Mouse (Mus musculus) heart, embryonic 15.5 days (tissue): ENCODE measurements around the gene Znhit2. TPM values are rescaled to one million over a fixed set of nuclear protein-coding genes. Genes with fewer than 3 reads are reported as not detected.

Experiments
- ATAC-seq: fragments of 200-750 bp; cut with Nextera tagmentation; replicated peaks from 2 replicates; pipeline ENCODE4 v1.8.0; 2017; ENCODE audit warnings: low read depth, moderate TSS enrichment; ENCODE audit not compliant: insufficient number of reproducible peaks, insufficient read depth, low FRiP score
- H3K27ac ChIP-seq: fragments of 300-500 bp; sonication (generic); 2 replicates; pipeline ENCODE4 v1.5.1; 2015; ENCODE audit warnings: mild to moderate bottlenecking, inconsistent platforms
- H3K27me3 ChIP-seq: fragments of 300-500 bp; sonication (generic); 2 replicates; pipeline ENCODE4 v1.6.1; 2015; ENCODE audit warnings: inconsistent platforms
- H3K36me3 ChIP-seq: fragments of 300-500 bp; sonication (generic); 2 replicates; pipeline ENCODE4 v1.6.1; 2015; ENCODE audit warnings: mild to moderate bottlenecking, inconsistent platforms
- H3K4me1 ChIP-seq: fragments of 300-500 bp; sonication (generic); replicated peaks from 2 replicates; pipeline ENCODE4 v1.6.1; 2015; ENCODE audit warnings: inconsistent platforms
- H3K4me2 ChIP-seq: fragments of 300-500 bp; sonication (generic); 2 replicates; pipeline ENCODE4 v1.6.1; 2015; ENCODE audit warnings: inconsistent platforms, mild to moderate bottlenecking, moderate library complexity
- H3K4me3 ChIP-seq: fragments of 300-500 bp; sonication (generic); 2 replicates; pipeline ENCODE4 v1.5.1; 2015; ENCODE audit warnings: mild to moderate bottlenecking, inconsistent platforms
- H3K9ac ChIP-seq: fragments of 300-500 bp; sonication (generic); 2 replicates; pipeline ENCODE4 v1.6.1; 2015; ENCODE audit warnings: mild to moderate bottlenecking, inconsistent platforms
- H3K9me3 ChIP-seq: fragments of 300-500 bp; sonication (generic); replicated peaks from 2 replicates; pipeline ENCODE4 v1.6.1; 2016; ENCODE audit warnings: inconsistent platforms
- WGBS: fragments of 180-500 bp; shearing (Covaris S2); methylation state at CpG from one replicate; pipeline ENCODE4 v1.1.7; 2015; ENCODE audit warnings: mixed read lengths; 5-methylcytosine and 5-hydroxymethylcytosine counted together
- polyA plus RNA-seq: library from polyadenylated mRNA; unstranded; fragments of >200 nt; fragmentation: Nextera tagmentation; extraction: Ambion mirVana; gene quantifications from 2 replicates; pipeline ENCODE4 v1.2.1, GENCODE M21; 2015

Znhit2 gene
- polyA plus RNA-seq, 1 experiment from 2014 or later = 19.3 TPM

GRCm38 (mm10) chr19:6047154-6047898, 13.7 kb upstream of the Znhit2 start:
- H3K36me3 ChIP-seq = peaks cover 44% of the 10 kb centered on the region
- H3K9ac ChIP-seq = peak overlapping the region; percentile 84
- no peaks in the 10 kb centered on the region for H3K9me3 ChIP-seq
- no peaks in the 10 kb centered on the region for H3K27me3 ChIP-seq
- 2% methylated on average over 37 of the region's 44 CpGs for WGBS
- peak overlapping the region; percentile 93 for H3K4me3 ChIP-seq
- peak overlapping the region; percentile 92 for H3K4me2 ChIP-seq
- ATAC-seq = peak; percentile 12; the same call in 1 of the 2 replicates
- H3K27ac ChIP-seq = peak overlapping the region; percentile 98
- H3K4me1 ChIP-seq = peaks cover 18% of the 10 kb centered on the region

- whole genome bisulfite sequencing = 78% methylated on average over 8 of the region's 8 CpGs
- H3K4me3 ChIP-seq = peak overlapping the region; percentile 93
- H3K9me3 ChIP-seq = no peaks in the 10 kb centered on the region
- ATAC-seq = no peak
- no peaks in the 10 kb centered on the region for H3K27me3 ChIP-seq
- H3K4me1 ChIP-seq = peaks cover 18% of the 10 kb centered on the region
- no peak overlapping the region for H3K27ac ChIP-seq
- H3K36me3 ChIP-seq = peaks cover 49% of the 10 kb centered on the region
- H3K9ac ChIP-seq = peak overlapping the region; percentile 84
- H3K4me2 ChIP-seq = peak overlapping the region; percentile 92
These were observed 13.2 kb upstream of the Znhit2 start for GRCm38 (mm10) chr19:6047899-6048166.

GRCm38 (mm10) chr19:6048681-6049410, 12.1 kb upstream of the Znhit2 start:
- WGBS = 75% methylated on average over 11 of the region's 11 CpGs
- Histone ChIP-seq H3K27ac (no peak overlapping the region), H3K9me3 (no peaks in the 10 kb centered on the region), H3K4me3 (no peak overlapping the region), H3K9ac (no peak overlapping the region), H3K27me3 (no peaks in the 10 kb centered on the region), H3K4me1 (peaks cover 18% of the 10 kb centered on the region), H3K4me2 (no peak overlapping the region), H3K36me3 (peaks cover 59% of the 10 kb centered on the region)
- no peak for ATAC-seq

- peaks cover 20% of the 10 kb centered on the region for H3K4me1 ChIP-seq
- H3K9ac ChIP-seq = no peak overlapping the region
- H3K4me3 ChIP-seq = no peak overlapping the region
- no peaks in the 10 kb centered on the region for H3K27me3 ChIP-seq
- H3K4me2 ChIP-seq = no peak overlapping the region
- no peak for ATAC-seq
- H3K27ac ChIP-seq = no peak overlapping the region
- peaks cover 76% of the 10 kb centered on the region for H3K36me3 ChIP-seq
- WGBS = 82% methylated on average over 7 of the region's 7 CpGs
- no peaks in the 10 kb centered on the region for H3K9me3 ChIP-seq
These were observed 8.5 kb upstream of the Znhit2 start for GRCm38 (mm10) chr19:6052516-6052915.

GRCm38 (mm10) chr19:6054296-6054695, 6.7 kb upstream of the Znhit2 start:
- Histone ChIP-seq H3K9ac (no peak overlapping the region), H3K36me3 (peaks cover 71% of the 10 kb centered on the region), H3K27me3 (no peaks in the 10 kb centered on the region), H3K27ac (no peak overlapping the region), H3K4me1 (peaks cover 20% of the 10 kb centered on the region), H3K4me3 (no peak overlapping the region), H3K9me3 (no peaks in the 10 kb centered on the region), H3K4me2 (no peak overlapping the region)
- WGBS = 79% methylated on average over 5 of the region's 5 CpGs
- ATAC-seq = no peak

GRCm38 (mm10) chr19:6056696-6057095, 4.3 kb upstream of the Znhit2 start:
- ATAC-seq = no peak
- Histone ChIP-seq H3K27me3 (no peaks in the 10 kb centered on the region), H3K36me3 (peaks cover 53% of the 10 kb centered on the region), H3K4me3 (peak overlapping the region; percentile 94), H3K4me1 (peaks cover 24% of the 10 kb centered on the region), H3K4me2 (peak overlapping the region; percentile 79), H3K27ac (no peak overlapping the region), H3K9ac (peak overlapping the region; percentile 85), H3K9me3 (no peaks in the 10 kb centered on the region)
- 43% methylated on average over 4 of the region's 4 CpGs for WGBS

GRCm38 (mm10) chr19:6057313-6058096, 3.5 kb upstream of the Znhit2 start, which contains the start of the genes Mrpl49 and Fau:
Mrpl49 (minus strand) TSS chr19:6057785.
Fau (plus strand) TSS chr19:6057844.
- Histone ChIP-seq H3K27ac (peak within 1 kb of the TSS; percentile 83), H3K36me3 (peaks cover 45% of the 10 kb centered on the region), H3K9me3 (no peaks in the 10 kb centered on the region), H3K4me2 (peak within 1 kb of the TSS; percentile 79), H3K27me3 (no peaks in the 10 kb centered on the region), H3K4me3 (peak within 1 kb of the TSS; percentile 94), H3K9ac (peak within 1 kb of the TSS; percentile 92), H3K4me1 (peaks cover 29% of the 10 kb centered on the region)
- WGBS = under 1% methylated on average over 62 of the region's 63 CpGs
- peak; percentile 88 for ATAC-seq

GRCm38 (mm10) chr19:6058513-6058912, 2.5 kb upstream of the Znhit2 start:
- H3K9ac ChIP-seq = peak overlapping the region; percentile 92
- H3K27ac ChIP-seq = peak overlapping the region; percentile 83
- H3K4me2 ChIP-seq = peak overlapping the region; percentile 79
- H3K9me3 ChIP-seq = no peaks in the 10 kb centered on the region
- 28% methylated on average over 5 of the region's 5 CpGs for WGBS
- no peak for ATAC-seq
- H3K27me3 ChIP-seq = no peaks in the 10 kb centered on the region
- peaks cover 34% of the 10 kb centered on the region for H3K36me3 ChIP-seq
- H3K4me3 ChIP-seq = peak overlapping the region; percentile 94
- H3K4me1 ChIP-seq = peaks cover 35% of the 10 kb centered on the region

- no peak overlapping the region for H3K27ac ChIP-seq
- no peak for ATAC-seq
- 82% methylated on average over 5 of the region's 5 CpGs for WGBS
These were observed 2.0 kb upstream of the Znhit2 start for GRCm38 (mm10) chr19:6058966-6059365.

GRCm38 (mm10) chr19:6061641-6062302, 780 bp downstream of the Znhit2 start:
- under 1% methylated on average over 44 of the region's 44 CpGs for WGBS
- Histone ChIP-seq H3K4me3 (peak overlapping the region; percentile 62), H3K9ac (peak overlapping the region; percentile 81), H3K36me3 (peaks cover 14% of the 10 kb centered on the region), H3K4me1 (peaks cover 33% of the 10 kb centered on the region), H3K4me2 (peak overlapping the region; percentile 89), H3K27me3 (no peaks in the 10 kb centered on the region), H3K27ac (peak overlapping the region; percentile 88), H3K9me3 (no peaks in the 10 kb centered on the region)
- no peak for ATAC-seq

More at GRCm38 (mm10) chr19:6058966-6059365, 2.0 kb upstream of the Znhit2 start:
- Histone ChIP-seq H3K36me3 (peaks cover 30% of the 10 kb centered on the region), H3K4me1 (peaks cover 35% of the 10 kb centered on the region), H3K27me3 (no peaks in the 10 kb centered on the region), H3K4me3 (peak overlapping the region; percentile 94), H3K4me2 (peak overlapping the region; percentile 79), H3K9me3 (no peaks in the 10 kb centered on the region), H3K9ac (peak overlapping the region; percentile 92; the same call in 1 of the 2 replicates)
